Mouse (Mus musculus): ENCODE data around the gene Id2. TPM values are rescaled to one million over a fixed set of nuclear protein-coding genes. Genes with fewer than 3 reads are reported as not detected.

Gene Id2
- polyA plus RNA-seq, 1 experiment from 2014 or later, result 444 TPM

GRCm38 (mm10) chr12:25101389-25101788 lies 4.4 kb upstream of the Id2 start:
- TF ChIP-seq CTCF (IDR thresholded peaks at IDR 0.05) (no peak), EP300 (IDR thresholded peaks at IDR 0.05) (no peak)
- no peak overlapping the region for H3K9ac ChIP-seq (replicated peaks; ENCODE audit: low read depth)
- H3K4me1 ChIP-seq (ENCODE audit: insufficient read depth, low read depth, low read length), result peaks cover 17% of the 10 kb centered on the region; the same call in 1 of the 2 replicates
- WGBS, result 28% methylated on average over 5 of the region's 5 CpGs
- peak; percentile 24 for DNase-seq (ENCODE audit: low spot score)
- no peaks in the 10 kb centered on the region for H3K36me3 ChIP-seq (ENCODE audit: insufficient read depth, low read length)
- no peaks in the 10 kb centered on the region for H3K9me3 ChIP-seq (ENCODE audit: low read length)
- peak overlapping the region; percentile 63; the same call in 1 of the 2 replicates for H3K4me3 ChIP-seq (ENCODE audit: low read depth, low read length)
- ATAC-seq, result no peak
- no peaks in the 10 kb centered on the region for H3K27me3 ChIP-seq (replicated peaks; ENCODE audit: insufficient read depth, low read length)
- H3K27ac ChIP-seq (ENCODE audit: low read length), result no peak overlapping the region
- H3K4me2 ChIP-seq (replicated peaks; ENCODE audit: low read depth, low read length), result peak overlapping the region; percentile 92

DNA sequence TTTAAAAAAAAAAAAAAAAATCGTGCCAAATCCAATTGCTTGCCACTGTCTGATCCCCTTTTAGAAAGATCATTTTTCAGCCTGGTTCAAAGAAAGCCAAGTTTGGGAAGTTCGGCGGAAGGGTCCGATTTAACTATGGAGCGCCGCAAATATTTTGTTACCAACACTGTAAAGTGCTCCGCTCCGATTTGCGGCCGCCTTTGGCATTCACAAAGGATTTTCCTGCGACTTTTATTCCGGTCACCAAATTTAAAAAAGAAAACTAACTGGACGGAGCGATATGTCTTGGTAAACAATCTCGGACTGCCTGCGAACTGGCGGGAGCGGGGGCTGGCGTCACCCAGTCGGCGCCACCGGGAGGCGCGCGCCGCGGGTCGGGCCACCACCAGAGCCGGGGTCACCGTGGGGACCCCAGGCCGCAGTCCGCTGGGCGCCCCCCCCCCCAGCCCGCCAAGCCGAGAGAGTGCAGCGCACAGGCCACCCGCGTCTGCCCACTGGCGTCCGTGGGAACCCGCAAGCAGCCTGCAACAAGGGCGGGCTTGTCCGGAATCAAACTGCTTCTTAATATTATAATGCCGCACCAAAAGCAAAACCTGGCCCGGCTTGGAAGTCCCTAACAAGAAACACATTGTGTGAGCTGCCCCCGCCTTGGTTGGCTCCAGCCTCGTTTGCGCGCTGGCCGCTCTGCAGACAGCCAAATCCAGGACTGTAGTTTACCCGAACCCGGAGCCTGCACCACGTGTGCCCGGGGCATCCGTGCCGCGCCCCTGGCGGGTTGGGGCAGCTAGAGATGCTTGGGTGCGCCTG lies 3.7 kb upstream of the Id2 start:
- Histone ChIP-seq H3K4me3 (ENCODE audit: low read depth, low read length) (peak overlapping the region; percentile 63), H3K4me1 (ENCODE audit: insufficient read depth, low read depth, low read length) (peaks cover 17% of the 10 kb centered on the region; the same call in 1 of the 2 replicates), H3K36me3 (ENCODE audit: insufficient read depth, low read length) (no peaks in the 10 kb centered on the region), H3K27ac (ENCODE audit: low read length) (peak overlapping the region; percentile 96), H3K27me3 (replicated peaks; ENCODE audit: insufficient read depth, low read length) (no peaks in the 10 kb centered on the region), H3K9ac (replicated peaks; ENCODE audit: low read depth) (peak overlapping the region; percentile 60), H3K9me3 (ENCODE audit: low read length) (no peaks in the 10 kb centered on the region), H3K4me2 (replicated peaks; ENCODE audit: low read depth, low read length) (peak overlapping the region; percentile 92)
- ATAC-seq (no peak), DNase-seq (ENCODE audit: low spot score) (peak; percentile 64)
- TF ChIP-seq CTCF (IDR thresholded peaks at IDR 0.05) (peak; percentile 44), EP300 (IDR thresholded peaks at IDR 0.05) (no peak)
- WGBS, result under 1% methylated on average over 53 of the region's 59 CpGs

GRCm38 (mm10) chr12:25099563-25100408 lies 2.8 kb upstream of the Id2 start:
- Histone ChIP-seq H3K4me1 (ENCODE audit: insufficient read depth, low read depth, low read length) (peaks cover 17% of the 10 kb centered on the region; the same call in 1 of the 2 replicates), H3K9me3 (ENCODE audit: low read length) (no peaks in the 10 kb centered on the region), H3K27ac (ENCODE audit: low read length) (peak overlapping the region; percentile 96), H3K27me3 (replicated peaks; ENCODE audit: insufficient read depth, low read length) (no peaks in the 10 kb centered on the region), H3K4me3 (ENCODE audit: low read depth, low read length) (peak overlapping the region; percentile 63), H3K36me3 (ENCODE audit: insufficient read depth, low read length) (no peaks in the 10 kb centered on the region), H3K4me2 (replicated peaks; ENCODE audit: low read depth, low read length) (peak overlapping the region; percentile 92), H3K9ac (replicated peaks; ENCODE audit: low read depth) (peak overlapping the region; percentile 60)
- WGBS, result under 1% methylated on average over 38 of the region's 38 CpGs
- DNase-seq (ENCODE audit: low spot score) (peak; percentile 67), ATAC-seq (no peak)
- TF ChIP-seq EP300 (IDR thresholded peaks at IDR 0.05), result no peak; the same call in 1 of the 2 replicates
- no peak for TF ChIP-seq CTCF (IDR thresholded peaks at IDR 0.05)

DNA sequence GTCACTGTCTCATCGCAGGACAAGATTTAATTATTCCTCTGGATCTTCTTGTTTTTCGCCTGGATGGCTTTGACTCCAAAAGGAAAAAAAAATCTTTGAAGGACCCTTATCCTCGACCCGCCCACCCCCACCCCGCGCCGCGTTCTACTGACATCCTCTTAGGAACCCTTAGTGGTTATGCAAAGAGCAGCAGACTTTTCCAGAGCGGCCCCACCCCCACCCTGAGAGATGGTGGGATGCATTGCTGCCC lies 2.3 kb upstream of the Id2 start:
- DNase-seq (ENCODE audit: low spot score) (peak; percentile 79), ATAC-seq (peak; percentile 42)
- Histone ChIP-seq H3K27ac (ENCODE audit: low read length) (peak overlapping the region; percentile 96), H3K36me3 (ENCODE audit: insufficient read depth, low read length) (no peaks in the 10 kb centered on the region), H3K9me3 (ENCODE audit: low read length) (no peaks in the 10 kb centered on the region), H3K4me1 (ENCODE audit: insufficient read depth, low read depth, low read length) (peaks cover 17% of the 10 kb centered on the region; the same call in 1 of the 2 replicates), H3K4me2 (replicated peaks; ENCODE audit: low read depth, low read length) (peak overlapping the region; percentile 92), H3K4me3 (ENCODE audit: low read depth, low read length) (peak overlapping the region; percentile 63), H3K9ac (replicated peaks; ENCODE audit: low read depth) (peak overlapping the region; percentile 29; the same call in 1 of the 2 replicates), H3K27me3 (replicated peaks; ENCODE audit: insufficient read depth, low read length) (no peaks in the 10 kb centered on the region)
- WGBS, result 0% methylated on average over 9 of the region's 9 CpGs
- TF ChIP-seq EP300 (IDR thresholded peaks at IDR 0.05), result peak; percentile 26; the same call in 1 of the 2 replicates
- TF ChIP-seq CTCF (IDR thresholded peaks at IDR 0.05), result no peak

DNA sequence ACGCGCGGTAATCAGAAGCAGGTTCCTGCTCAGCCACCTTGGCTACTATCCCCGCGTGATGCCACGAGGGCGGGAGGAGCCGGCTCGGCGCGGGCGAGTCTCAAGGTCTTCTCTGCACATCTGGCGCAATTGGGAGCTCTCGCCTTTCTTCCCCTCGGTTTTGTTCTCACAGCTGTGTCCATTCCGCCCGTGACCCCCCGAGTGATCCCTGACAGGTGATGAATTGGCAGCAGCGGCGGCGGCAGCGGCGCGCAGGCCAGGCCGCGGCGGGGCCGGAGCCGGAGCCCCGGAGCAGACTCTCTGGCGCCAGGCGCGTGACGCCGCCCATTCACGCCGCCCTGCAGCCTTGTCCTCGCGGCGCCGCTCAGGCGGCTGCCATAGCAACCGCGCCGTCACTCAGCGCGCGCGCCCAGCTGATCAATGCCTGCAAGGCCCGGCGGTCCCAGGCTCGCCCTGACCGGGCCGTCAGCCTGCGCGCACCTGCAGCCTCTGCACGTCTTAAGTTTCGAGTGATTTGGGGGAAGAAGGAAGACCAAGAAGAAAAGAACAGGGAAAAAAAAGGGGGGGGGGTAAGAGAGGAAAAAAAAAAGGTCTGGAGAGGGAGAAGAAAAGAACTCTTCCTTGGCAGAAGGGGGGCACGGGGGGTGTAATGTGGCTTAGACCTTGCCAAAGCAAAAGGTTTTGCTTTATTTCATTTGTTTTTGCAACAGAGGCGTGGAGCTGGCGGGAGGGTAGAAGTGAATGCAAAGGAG lies 1.8 kb upstream of the Id2 start:
- under 1% methylated on average over 50 of the region's 61 CpGs for WGBS

More for the DNA sequence above, 1.8 kb upstream of the Id2 start:
- H3K9me3 ChIP-seq (ENCODE audit: low read length), result no peaks in the 10 kb centered on the region
- peak overlapping the region; percentile 92 for H3K4me2 ChIP-seq (replicated peaks; ENCODE audit: low read depth, low read length)
- no peak; the same call in 1 of the 2 replicates for TF ChIP-seq EP300 (IDR thresholded peaks at IDR 0.05)
- no peak for TF ChIP-seq CTCF (IDR thresholded peaks at IDR 0.05)
- H3K4me1 ChIP-seq (ENCODE audit: insufficient read depth, low read depth, low read length), result peaks cover 17% of the 10 kb centered on the region; the same call in 1 of the 2 replicates
- peak overlapping the region; percentile 48; the same call in 1 of the 2 replicates for H3K9ac ChIP-seq (replicated peaks; ENCODE audit: low read depth)
- peak overlapping the region; percentile 63 for H3K4me3 ChIP-seq (ENCODE audit: low read depth, low read length)
- peak overlapping the region; percentile 96 for H3K27ac ChIP-seq (ENCODE audit: low read length)
- H3K36me3 ChIP-seq (ENCODE audit: insufficient read depth, low read length), result no peaks in the 10 kb centered on the region
- ATAC-seq (peak; percentile 81), DNase-seq (ENCODE audit: low spot score) (peak; percentile 95)
- no peaks in the 10 kb centered on the region for H3K27me3 ChIP-seq (replicated peaks; ENCODE audit: insufficient read depth, low read length)
